Mouse (Mus musculus) embryonic fibroblast, embryonic 13.5 days (primary cell): ENCODE results near the gene Nceh1.

ENCODE experiments used
- CTCF ChIP-seq: IDR thresholded peaks from 2 replicates; pipeline ENCODE4 v1.5.1; 2011; ENCODE audit warnings: mild to moderate bottlenecking, control low read depth, low read length, moderate library complexity, borderline replicate concordance; ENCODE audit not compliant: insufficient read depth
- POLR2A ChIP-seq: IDR thresholded peaks from 2 replicates; pipeline ENCODE4 v1.6.1; 2011; ENCODE audit warnings: low read depth, mild to moderate bottlenecking, control low read depth, low read length, moderate library complexity

GRCm38 (mm10) chr3:27183601-27184175 lies 923 bp downstream of the Nceh1 start:
- TF ChIP-seq POLR2A (no peak), CTCF (no peak)
